In genomic region chr8:108031159-108031558, GRCm38 (mm10) we compare ENCODE assay signal across 16 mouse cellular contexts.
DNase-seq lines count a peak whose midpoint lies in the region; TF ChIP-seq lines count a peak whose summit lies in the region.
"Had no signal": no experiment of that assay in that cellular context is flagged by ENCODE, and none has a peak within 500 bp of the region (broad histone marks: within the 10 kb centered on the region; RNA-seq: fewer than 3 reads in every experiment).

No protein-coding gene starts in this region.

- TF ChIP-seq CTCF in CH12.LX (conservative IDR thresholded peaks at IDR 0.05 in 1 of 2, IDR thresholded peaks at IDR 0.05 in 1 of 2; ENCODE audit: low read depth in 2 of 2, low read length in 2 of 2) = no peak

- DNase-seq in heart, adult 11 months = peak; percentile 57
- DNase-seq in heart, adult 18-20 months = no peak
- DNase-seq in CH12.LX (ENCODE audit: extremely low read depth) = peak; percentile 23
- no peak for DNase-seq in left cerebral cortex, postnatal 4 days
- DNase-seq: adrenal gland, adult 2 months; adrenal gland, adult 8-10 months; adrenal gland, postnatal 10 days; adrenal gland, postnatal 14 days; adrenal gland, postnatal 25 days; adrenal gland, postnatal 36 days; B cell, adult 2 months; cerebellum, adult 11 months; cerebellum, adult 11-12 months; cerebellum, adult 18-20 months; cerebellum, adult 2 months had no signal

- no peak for TF ChIP-seq POLR2A in CH12.LX (IDR thresholded peaks at IDR 0.05; ENCODE audit: low read depth, low read length)

- H3K27me3 ChIP-seq in CH12.LX (replicated peaks) = no peaks in the 10 kb centered on the region

- no peak overlapping the region for H3K27ac ChIP-seq in CH12.LX (ENCODE audit: insufficient read depth, low read depth)

- dilution Hi-C loops in CH12.LX (cut with MboI; ENCODE audit: extremely low pct_ligation_motif_present, extremely low pct_unique_long_range_greater_than_20kb, low sequenced_read_pairs) = no loop called here

- no peak overlapping the region for H3K4me3 ChIP-seq in CH12.LX (replicated peaks in 1 of 3; ENCODE audit: low read depth in 2 of 3, low read length in 2 of 3, poor library complexity in 1 of 3)

- H3K36me3 ChIP-seq in CH12.LX (replicated peaks in 1 of 2; ENCODE audit: control insufficient read depth in 1 of 2, insufficient read depth in 1 of 2, low read length in 1 of 2) = no peaks in the 10 kb centered on the region
- H3K36me3 ChIP-seq: G1E had no signal

- TF ChIP-seq RAD21 in CH12.LX (IDR thresholded peaks at IDR 0.05; ENCODE audit: low read depth, low read length) = no peak

- intact Hi-C loops in left cerebral cortex, postnatal 4 days (cut with DNase I) = no loop called here

- H3K4me1 ChIP-seq in CH12.LX (ENCODE audit: control insufficient read depth in 1 of 2, insufficient read depth in 2 of 2) = peaks cover 0 to 13% of the 10 kb centered on the region in 2 experiments; a peak in 2 of 4 replicates

- H3K9me3 ChIP-seq in CH12.LX (replicated peaks; ENCODE audit: low read length) = no peaks in the 10 kb centered on the region

- no peaks in the 10 kb centered on the region for H3K79me2 ChIP-seq in CH12.LX (replicated peaks; ENCODE audit: control insufficient read depth, extremely low read depth, insufficient read depth, poor library complexity, severe bottlenecking)

- no peak overlapping the region for H3K4me2 ChIP-seq in CH12.LX (ENCODE audit: insufficient read depth, low read depth, poor library complexity, severe bottlenecking)

- TF ChIP-seq EP300 in CH12.LX (IDR thresholded peaks at IDR 0.05; ENCODE audit: low read length) = peak; percentile 69

- in situ Hi-C loops in CH12.LX (cut with MboI; ENCODE audit: low pct_ligation_motif_present, low pct_unique_long_range_greater_than_20kb, low sequenced_read_pairs) = no loop called here

- no peak overlapping the region for H3K9ac ChIP-seq in CH12.LX (ENCODE audit: insufficient read depth, low read depth)

TF ChIP-seq in CH12.LX, 34 proteins besides CTCF, POLR2A, EP300 and RAD21:
- TF ChIP-seq IRF4 (IDR thresholded peaks at IDR 0.05; ENCODE audit: low read depth, low read length) (peak; percentile 47; the same call in 1 of the 2 replicates), PAX5 (IDR thresholded peaks at IDR 0.05; ENCODE audit: low read length) (no peak), POLR2AphosphoS2 (IDR thresholded peaks at IDR 0.05; ENCODE audit: low read depth, low read length) (no peak), SMC3 (IDR thresholded peaks at IDR 0.05; ENCODE audit: low read depth, low read length) (no peak), TBP (conservative IDR thresholded peaks at IDR 0.05; ENCODE audit: low read depth, low read length) (no peak), KAT2A (IDR thresholded peaks at IDR 0.05; ENCODE audit: insufficient replicate concordance, low read length) (no peak), NELFE (IDR thresholded peaks at IDR 0.05; ENCODE audit: low read depth, low read length) (no peak), SIN3A (IDR thresholded peaks at IDR 0.05; ENCODE audit: low read length) (no peak)

Comparison
In these comparisons a context has a peak if more than half of its experiments do, and no peak if none do; other contexts are left out.
1. DNase-seq: peak in heart, adult 11 months (single experiment) and CH12.LX (single experiment); none in heart, adult 18-20 months (0 of 2) and left cerebral cortex, postnatal 4 days (single experiment).